Mouse (Mus musculus) heart, postnatal 4 days (tissue): ENCODE data around the gene Mcf2l. TPM values are rescaled to one million over a fixed set of nuclear protein-coding genes. Genes with fewer than 3 reads are reported as not detected.

ENCODE experiments used
- microRNA-seq, 2 experiments: library from miRNA; unstranded; fragments of <30 nt; microRNA quantifications; one replicate each; pipeline ENCODE4 v1.2.0; 2021 to 2022
- total RNA-seq, 2 experiments: library from RNA; stranded (reverse); gene quantifications; 2 replicates each; pipeline ENCODE4 v1.2.3; 2021

Gene Mcf2l
- total RNA-seq, 2 experiments from 2014 or later = 28.8 to 33.0 TPM

Small RNA genes within 50 kb of the gene (microRNA-seq; reads per million reads assigned to microRNA genes)
- 0 reads per million in 2 experiments for gene Gm38671

Other genes with a start within 250 kb of the Mcf2l start
- 10 to 100 TPM; 28.5 to 29.1 TPM for gene Tubgcp3, start 201.6 kb upstream of the Mcf2l start, total RNA-seq
- 10 to 100 TPM; 85.5 to 97.3 TPM for gene Atp11a, start 116.8 kb upstream of the Mcf2l start, total RNA-seq
- gene F7, start 152.2 kb downstream of the Mcf2l start, total RNA-seq = not detected
- under 1 TPM; 0.41 to 0.45 TPM for gene F10, start 163.5 kb downstream of the Mcf2l start, total RNA-seq
- not detected for gene Proz, start 187.1 kb downstream of the Mcf2l start, total RNA-seq
- gene Pcid2, start 231.7 kb downstream of the Mcf2l start, total RNA-seq = 10 to 100 TPM; 14.0 TPM
- 10 to 100 TPM; 76.7 to 80.0 TPM for gene Cul4a, start 231.8 kb downstream of the Mcf2l start, total RNA-seq